Mouse (Mus musculus) 3T3-L1 (cell line): ENCODE results near the gene Blvrb.

Experiments used
- DNase-seq: peaks from one replicate; pipeline ENCODE4 v3.0.0-alpha.2; 2015; ENCODE audit warnings: low read depth, low spot score

The Blvrb gene

GRCm38 (mm10) chr7:27447419-27448286 is at the start of gene Blvrb, which contains the start of gene Sptbn4:
Gene Blvrb (plus strand): TSS chr7:27447978.
Gene Sptbn4 (minus strand): TSS chr7:27447686.
- peak; percentile 99 for DNase-seq

- DNase-seq = no peak
Measured at GRCm38 (mm10) chr7:27400545-27400944, 47.2 kb upstream of the Blvrb start.

- DNase-seq = no peak
Measured at GRCm38 (mm10) chr7:27402675-27403074, 45.1 kb upstream of the Blvrb start.

- DNase-seq = no peak
Measured at GRCm38 (mm10) chr7:27404203-27404942, 43.4 kb upstream of the Blvrb start.

GRCm38 (mm10) chr7:27406481-27406880 is 41.3 kb upstream of the Blvrb start:
- DNase-seq = no peak

GRCm38 (mm10) chr7:27407816-27408215 is 40.0 kb upstream of the Blvrb start:
- DNase-seq = peak; percentile 68

GRCm38 (mm10) chr7:27408379-27409176 is 39.2 kb upstream of the Blvrb start:
- DNase-seq = no peak

GRCm38 (mm10) chr7:27417151-27417550 is 30.6 kb upstream of the Blvrb start:
- no peak for DNase-seq

GRCm38 (mm10) chr7:27419101-27419500 is 28.7 kb upstream of the Blvrb start:
- peak; percentile 17 for DNase-seq

- no peak for DNase-seq
Measured at GRCm38 (mm10) chr7:27423556-27424326, 24.0 kb upstream of the Blvrb start.

- DNase-seq = no peak
Measured at GRCm38 (mm10) chr7:27427387-27427786, 20.4 kb upstream of the Blvrb start.

- no peak for DNase-seq
Measured at GRCm38 (mm10) chr7:27428002-27428401, 19.8 kb upstream of the Blvrb start.

- no peak for DNase-seq
Measured at GRCm38 (mm10) chr7:27429135-27429534, 18.6 kb upstream of the Blvrb start.

GRCm38 (mm10) chr7:27433349-27433748 is 14.4 kb upstream of the Blvrb start:
- DNase-seq = no peak

GRCm38 (mm10) chr7:27433794-27434193 is 14.0 kb upstream of the Blvrb start:
- DNase-seq = no peak

- peak; percentile 54 for DNase-seq
Measured at GRCm38 (mm10) chr7:27437544-27437943, 10.2 kb upstream of the Blvrb start.

- no peak for DNase-seq
Measured at GRCm38 (mm10) chr7:27440014-27440413, 7.8 kb upstream of the Blvrb start.

- no peak for DNase-seq
Measured at GRCm38 (mm10) chr7:27446051-27446450, 1.7 kb upstream of the Blvrb start.

- DNase-seq = no peak
Measured at GRCm38 (mm10) chr7:27446521-27447418, 1.0 kb upstream of the Blvrb start.
